Mouse (Mus musculus) retina, embryonic 14.5 days (tissue): Measurements from ENCODE around the gene Hnrnpul1.
A peak's percentile ranks its signal among the peaks of the same experiment; 100 is the strongest.

ENCODE experiments used
- DNase-seq: peaks from one replicate; pipeline ENCODE4 v3.0.0-alpha.2; 2015; ENCODE audit warnings: low spot score

The Hnrnpul1 gene

DNA sequence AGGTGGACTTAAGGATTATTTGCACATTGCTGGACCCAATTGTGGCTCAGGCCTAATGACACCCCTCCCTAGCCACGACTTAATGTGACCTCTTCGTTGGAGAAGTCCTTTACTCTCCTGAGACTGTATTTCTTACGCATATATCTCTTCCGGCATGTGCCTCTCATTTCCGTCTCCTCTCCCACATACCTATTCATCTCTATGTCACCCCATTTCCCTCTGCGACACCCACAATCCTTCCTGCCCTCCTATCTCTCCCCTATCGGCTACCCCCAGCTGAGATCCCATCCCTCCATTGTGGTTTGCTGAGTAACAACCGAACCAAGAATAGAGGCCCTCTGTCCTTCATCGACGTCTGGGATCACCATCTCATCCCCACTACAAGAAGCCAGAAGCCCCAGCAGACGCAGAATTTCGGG is 64.9 kb downstream of the Hnrnpul1 start:
- DNase-seq: no peak

DNA sequence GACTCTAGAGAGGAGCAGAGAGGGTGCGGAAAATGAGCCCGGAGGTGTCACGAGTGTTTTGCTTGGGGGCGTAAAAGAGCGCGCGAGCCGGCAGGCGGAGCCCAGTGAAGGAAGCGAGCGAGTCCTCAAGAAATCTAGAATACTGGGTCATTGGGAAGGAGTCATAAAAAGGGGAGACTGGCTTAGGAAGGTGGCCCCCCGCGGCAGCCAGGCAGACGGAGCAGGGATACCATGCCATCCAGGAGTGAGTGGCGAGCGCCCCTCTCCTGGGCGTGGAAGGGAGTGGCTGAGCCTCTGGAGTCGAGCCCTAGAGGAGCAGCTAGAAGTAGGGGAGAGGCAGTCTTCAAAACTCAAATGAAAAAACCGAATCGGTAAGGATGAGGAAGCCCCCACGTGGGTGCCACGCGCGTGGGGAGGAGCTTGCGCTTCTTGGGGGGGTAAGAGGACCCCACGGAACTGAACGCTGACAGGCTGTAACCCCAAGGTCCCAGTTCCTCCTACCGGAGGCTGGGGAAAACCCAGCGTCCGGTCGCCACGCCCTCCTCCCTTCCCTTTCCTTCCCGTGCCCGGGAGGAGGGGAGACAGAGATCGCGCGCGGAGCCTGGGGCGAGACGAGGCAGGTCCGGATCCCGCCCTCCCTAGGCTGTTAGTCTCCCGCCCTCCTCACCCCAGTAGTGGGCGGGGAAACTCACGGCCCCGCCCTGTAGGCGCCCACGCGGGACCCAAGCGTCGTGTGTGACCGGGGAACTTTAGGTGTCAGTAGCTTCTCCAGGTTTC is 65.6 kb downstream of the Hnrnpul1 start:
- DNase-seq: peak; percentile 53

DNA sequence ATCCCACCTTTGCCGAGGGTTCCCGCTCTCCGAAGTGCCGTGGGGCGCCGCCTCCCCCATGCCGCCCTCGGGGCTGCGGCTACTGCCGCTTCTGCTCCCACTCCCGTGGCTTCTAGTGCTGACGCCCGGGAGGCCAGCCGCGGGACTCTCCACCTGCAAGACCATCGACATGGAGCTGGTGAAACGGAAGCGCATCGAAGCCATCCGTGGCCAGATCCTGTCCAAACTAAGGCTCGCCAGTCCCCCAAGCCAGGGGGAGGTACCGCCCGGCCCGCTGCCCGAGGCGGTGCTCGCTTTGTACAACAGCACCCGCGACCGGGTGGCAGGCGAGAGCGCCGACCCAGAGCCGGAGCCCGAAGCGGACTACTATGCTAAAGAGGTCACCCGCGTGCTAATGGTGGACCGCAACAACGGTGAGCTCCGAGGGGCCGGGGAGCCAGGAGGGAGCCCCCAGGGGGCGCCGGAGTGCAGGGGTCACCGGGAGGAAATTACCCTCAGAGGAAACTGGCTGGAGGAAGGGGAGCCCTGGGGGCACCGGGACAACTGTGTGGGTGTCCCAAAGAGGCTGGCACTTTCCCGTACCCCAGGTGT is 66.7 kb downstream of the Hnrnpul1 start:
- DNase-seq: peak; percentile 52

DNA sequence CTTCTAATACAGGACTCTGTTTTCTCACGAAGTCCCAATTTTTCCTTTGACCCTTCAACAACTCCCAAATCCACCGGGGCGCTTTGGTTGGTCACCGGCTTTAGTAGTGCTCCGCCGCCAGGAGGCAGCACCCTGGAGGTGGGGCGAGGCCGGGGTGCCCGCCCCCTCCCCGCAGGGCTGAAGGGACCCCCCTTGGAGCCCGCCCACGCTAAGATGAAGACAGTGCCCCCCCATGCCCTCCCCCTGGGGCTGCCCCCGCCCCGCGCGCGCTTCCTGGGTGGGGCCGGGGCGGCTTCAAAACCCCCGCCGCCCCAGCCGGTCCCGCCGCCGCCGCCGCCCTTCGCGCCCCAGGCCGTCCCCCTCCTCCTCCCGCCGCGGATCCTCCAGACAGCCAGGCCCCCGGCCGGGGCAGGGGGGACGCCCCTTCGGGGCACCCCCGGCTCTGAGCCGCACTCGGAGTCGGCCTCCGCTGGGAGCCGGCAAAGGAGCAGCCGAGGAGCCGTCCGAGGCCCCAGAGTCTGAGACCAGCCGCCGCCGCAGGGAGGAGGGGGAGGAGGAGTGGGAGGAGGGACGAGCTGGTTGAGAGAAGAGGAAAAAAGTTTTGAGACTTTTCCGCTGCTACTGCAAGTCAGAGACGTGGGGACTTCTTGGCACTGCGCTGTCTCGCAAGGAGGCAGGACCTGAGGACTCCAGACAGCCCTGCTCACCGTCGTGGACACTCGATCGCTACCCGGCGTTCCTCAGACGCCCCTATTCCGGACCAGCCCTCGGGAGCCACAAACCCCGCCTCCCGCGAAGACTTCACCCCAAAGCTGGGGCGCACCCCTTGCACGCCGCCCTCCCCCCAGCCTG is 67.7 kb downstream of the Hnrnpul1 start, which contains the start of gene Tgfb1:
Gene Tgfb1, plus strand, starts transcription at position 323 of the 852 bp plus-strand sequence.
- DNase-seq: peak; percentile 63

DNA sequence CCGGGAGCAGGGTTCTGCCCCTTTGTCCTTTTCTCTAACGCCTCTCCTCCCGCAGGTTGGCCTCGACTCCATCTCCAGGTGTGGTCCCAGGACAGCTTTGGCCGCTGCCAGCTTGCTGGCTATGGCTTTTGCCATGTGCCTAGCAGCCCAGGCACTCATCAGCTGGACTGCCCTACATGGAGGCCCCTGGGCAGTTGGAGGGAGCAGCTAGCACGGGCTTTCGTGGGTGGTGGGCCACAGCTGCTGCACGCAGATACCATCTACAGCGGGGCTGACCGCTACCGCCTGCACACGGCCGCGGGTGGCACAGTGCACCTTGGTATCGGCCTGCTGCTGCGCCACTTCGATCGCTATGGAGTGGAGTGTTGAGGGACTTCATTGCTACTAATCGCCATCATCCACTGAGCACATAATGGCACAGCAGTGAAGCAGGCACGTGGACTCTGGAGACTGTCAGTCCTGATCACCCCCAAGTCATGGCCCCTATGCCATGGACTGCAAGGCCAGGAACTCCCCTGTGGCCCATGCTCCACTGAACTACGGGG is 68.6 kb downstream of the Hnrnpul1 start:
- no peak for DNase-seq

DNA sequence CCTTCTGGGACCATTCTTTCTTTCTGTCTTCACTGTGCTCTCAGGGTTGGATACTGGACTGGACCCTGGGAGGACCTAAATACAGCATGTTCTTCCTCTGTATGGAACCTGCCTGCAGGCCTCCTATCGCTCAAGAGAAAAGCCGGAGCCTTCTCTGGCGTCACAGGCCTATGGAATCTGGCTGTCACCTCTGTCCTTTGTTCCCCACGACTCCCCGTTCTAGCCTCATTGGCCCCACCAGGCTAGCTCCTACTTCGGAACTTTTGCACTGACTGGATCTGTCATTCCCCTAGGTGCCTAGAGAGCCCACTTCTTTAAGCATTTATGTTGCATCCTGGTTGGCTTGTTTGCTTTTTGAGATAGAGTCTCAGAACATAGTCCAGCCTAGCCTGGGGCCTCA is 69.9 kb downstream of the Hnrnpul1 start:
- no peak for DNase-seq

DNA sequence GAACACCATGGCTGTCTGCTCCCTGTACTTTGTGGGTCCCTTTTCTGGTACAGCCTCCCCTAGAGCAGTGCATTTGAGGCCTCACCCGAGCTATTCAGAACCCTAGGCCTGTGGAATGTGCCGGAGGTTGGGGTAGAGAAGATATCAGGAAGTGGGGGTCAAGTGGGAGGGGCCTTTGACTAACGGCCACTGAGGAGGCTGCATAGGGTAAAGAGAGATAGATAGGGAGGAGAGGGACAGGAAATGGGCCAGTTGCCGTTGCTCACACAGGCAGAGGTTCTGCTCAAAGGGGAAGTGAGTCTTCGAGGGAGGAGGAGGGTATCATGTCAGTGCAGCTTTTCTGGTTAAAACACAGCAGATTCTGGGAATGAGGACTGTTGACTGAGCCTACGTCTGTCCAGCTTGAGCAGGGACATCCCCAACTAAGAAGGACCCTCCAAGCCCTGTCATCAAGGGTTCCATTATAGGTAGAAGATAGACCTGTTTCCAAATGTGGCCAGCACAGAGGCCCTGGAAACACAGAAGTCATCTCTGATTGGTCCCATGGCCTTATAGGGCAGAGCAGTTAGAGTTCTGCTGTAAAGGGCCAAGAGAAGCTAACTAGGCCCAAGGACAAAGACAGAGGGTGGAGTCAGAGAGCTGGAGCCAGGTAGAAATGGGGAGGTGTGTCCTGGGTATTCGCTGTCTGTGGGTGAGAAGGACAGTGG is 70.9 kb downstream of the Hnrnpul1 start:
- DNase-seq: no peak

DNA sequence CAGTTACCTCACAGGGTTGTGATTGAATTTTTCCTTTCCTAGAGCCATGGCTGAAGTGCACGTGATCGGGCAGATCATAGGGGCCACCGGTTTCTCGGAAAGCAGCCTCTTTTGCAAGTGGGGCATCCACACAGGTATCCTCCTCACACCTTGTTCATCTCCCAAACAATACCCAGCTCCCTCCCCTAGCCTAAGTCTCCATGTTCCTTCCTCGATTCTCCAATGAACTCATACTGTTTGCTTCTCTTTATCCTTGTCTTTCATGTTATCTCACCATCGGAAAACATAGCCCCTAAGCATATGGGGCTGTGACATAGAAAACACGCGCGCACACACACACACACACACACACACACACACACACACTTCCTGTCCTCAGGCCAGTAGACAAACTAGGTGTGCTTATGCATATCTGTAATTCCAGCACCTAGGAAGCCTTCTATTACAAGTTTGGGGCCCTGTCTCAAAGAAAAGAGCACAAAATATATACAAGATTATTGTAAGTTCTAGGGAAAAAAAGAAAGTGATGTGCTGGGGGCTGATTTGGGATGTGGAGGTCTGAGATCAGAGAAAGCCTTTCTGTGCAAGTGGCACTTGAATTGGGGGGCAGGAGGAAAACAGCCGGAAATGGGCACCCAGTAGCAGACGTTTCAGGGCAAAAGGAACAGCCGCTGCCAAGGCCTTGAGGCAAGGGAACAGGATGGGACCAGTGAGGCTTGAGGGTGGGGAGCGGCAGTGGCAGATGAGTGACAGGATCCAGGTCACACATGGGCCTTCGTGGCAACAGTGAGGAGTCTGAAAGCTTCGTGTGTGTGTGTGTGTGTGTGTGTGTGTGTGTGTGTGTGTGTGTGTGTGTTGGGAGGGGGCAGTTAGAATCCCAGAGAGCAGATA is 73.0 kb downstream of the Hnrnpul1 start:
- no peak for DNase-seq

DNA sequence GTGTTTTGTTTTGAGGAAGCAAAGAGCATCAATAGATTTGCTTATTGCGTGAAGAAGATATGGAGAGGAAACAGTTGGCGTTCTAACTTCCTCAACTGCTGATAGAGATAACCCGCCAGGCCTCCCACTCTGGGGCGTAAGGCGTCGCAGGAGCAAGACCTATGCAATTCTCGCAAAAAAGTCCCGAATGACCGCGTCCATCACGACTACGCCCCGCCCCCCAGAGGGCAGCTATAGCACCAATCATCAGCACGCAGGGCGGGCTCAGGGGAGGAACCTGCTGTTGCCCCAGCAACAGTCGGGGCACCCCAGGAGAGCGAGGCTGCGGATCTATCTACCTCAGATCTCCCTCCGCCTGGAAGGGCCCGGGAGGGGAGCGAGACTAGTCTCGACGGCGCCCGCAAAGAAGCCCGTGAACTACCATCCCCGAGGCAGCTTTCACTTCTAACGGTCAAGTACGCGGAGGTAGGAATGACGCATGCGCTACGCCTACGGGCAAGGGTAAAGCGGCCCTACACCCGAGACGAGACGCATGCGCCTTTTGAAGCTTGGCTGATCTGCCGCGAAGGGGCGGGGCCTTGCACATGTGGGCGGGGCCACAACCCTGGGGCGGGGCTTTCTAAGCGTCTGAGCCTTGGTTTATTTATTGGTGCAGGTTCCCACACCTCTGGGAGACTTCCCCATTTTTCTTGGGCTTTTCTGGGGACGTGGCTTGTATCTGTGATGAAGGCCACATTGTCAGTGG is 73.9 kb downstream of the Hnrnpul1 start, which contains the start of gene B9d2:
Gene B9d2, plus strand, starts transcription at position 267 of the 745 bp plus-strand sequence.
- peak; percentile 97 for DNase-seq

DNA sequence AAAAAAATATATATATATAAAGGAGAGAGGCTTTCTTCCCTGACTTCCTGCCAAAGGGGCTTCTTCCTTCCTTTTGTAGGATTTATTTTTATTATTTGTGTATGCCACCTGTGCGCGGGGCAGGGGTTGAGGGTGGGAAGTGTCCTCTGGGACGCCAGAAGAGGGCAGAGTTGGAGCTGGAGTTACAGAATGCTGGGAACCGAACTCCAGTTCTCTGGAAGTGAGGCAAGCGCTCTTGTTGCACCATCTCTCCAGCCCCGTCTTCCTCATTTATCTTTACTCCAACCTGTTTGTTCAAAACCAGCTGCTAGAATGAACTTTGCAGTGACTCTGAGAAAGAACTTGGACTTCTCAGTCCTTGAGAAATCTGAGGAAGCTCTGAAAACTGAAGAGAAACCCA is 74.6 kb downstream of the Hnrnpul1 start:
- DNase-seq: no peak

DNA sequence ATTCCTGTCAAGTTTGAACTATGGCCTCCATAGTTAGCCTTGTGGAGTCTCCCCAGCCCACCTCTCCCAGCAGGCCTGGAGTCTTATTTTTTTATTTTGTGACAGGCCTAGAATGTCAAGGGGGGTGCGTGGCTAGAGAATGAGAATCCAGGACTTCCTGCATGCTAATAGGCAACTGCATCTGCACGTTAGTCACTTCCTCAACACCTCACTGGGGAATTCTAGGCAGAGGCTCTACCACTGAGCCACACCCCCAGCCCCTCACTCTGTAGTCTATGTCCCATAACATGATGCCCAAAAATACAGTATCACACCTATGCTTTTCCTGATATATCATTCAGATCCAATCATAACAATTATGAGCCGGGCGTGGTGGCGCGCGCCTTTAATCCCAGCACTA is 77.5 kb downstream of the Hnrnpul1 start:
- no peak for DNase-seq

DNA sequence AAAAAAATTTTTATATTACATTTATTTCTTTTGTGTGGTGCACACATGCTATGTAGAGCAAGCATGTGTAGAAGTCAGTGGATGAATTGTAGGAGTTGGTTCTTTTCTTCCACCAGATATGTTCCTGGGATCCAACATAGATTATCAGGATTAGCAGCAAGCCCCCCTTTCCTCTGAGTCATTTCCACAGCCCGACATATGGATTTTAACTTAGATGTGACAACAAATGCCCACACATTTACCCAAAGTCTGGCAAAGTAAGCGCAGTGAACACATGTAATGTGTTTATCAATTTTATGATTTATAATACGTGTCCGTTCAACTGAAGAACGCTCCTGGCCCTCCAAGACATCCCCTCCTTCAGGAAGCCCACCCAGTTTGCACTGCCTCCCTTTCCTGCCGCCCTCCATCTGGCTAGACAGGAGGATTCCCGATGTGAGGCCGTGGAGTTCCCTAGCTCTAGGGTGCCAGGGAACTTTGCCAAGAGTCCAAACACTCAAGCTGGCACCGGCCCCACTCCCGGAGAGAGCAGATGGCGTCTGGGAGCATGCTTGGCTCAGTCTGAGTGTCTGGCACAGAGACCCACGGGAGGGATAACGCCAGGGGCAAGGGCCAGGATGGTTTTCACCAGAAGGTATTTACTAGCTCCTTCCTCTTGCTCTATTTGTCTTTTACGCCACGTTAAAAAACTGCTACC is 78.3 kb downstream of the Hnrnpul1 start:
- DNase-seq: no peak

DNA sequence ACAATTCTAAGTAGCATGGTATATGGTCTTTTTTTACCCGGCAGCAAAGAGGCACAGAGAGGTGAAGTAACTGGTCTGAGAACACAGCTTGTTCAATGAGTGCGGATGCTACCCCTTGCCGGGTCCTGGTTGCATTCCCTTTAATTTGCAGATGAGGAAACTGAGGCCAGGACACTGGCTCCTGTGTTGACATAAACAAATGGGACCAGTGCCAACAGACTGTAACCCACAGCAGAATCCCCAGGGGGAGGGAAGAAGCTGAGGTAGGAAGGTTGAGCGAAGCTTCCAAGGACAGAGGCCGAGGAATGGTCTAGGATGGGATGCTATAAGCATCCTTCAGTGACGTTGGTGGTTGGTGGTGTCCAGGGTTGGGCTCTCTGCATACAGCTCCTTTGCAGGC is 79.2 kb downstream of the Hnrnpul1 start:
- DNase-seq: no peak

DNA sequence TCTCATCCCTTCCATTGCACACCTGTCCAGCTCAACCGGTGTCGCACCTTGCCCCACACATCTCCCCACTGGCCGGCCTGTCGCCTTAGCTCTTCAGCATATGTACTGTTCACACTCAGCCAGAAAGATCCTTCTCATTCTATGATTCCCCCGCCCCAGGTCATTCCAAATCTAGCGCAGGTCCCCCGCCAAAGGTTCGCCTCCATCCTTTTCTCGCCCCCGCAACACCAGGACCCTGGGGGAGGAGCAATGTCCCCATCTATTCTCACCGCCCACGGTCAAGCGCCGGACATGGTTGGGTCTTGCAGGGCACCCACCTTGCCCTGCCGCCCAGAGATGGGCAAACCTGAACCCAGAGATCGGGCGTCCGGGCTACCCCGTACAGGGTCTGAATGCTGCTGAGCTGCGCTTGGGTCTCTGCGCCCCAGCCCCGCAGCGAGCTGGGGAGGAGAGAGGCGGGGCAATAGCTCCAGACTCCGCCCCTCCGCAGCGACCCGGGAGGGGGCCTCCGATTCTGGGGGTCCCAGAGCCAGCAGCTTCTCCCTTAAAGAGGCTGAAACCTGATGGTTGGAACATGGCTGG is 79.7 kb downstream of the Hnrnpul1 start, which contains the start of gene Tmem91:
Gene Tmem91, minus strand, starts transcription at position 448 of the 582 bp plus-strand sequence.
- no peak for DNase-seq

DNA sequence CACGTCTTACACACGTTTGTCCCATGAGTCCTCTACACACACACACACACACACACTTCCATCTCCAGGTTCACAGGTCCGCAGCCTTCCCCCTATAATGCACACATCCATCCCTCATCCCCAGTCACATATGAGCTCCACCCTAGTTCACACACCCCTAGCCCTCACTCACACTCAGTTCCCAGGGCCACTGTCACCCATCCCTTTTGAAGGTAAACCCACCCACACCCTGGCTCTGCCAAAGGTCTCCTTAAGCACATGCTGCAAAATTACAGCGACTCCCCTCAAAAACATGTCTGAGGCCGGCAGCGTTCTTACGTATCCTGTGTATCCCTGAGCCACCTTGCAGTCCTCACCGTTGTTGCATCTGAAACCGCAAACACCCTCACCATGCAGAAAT is 80.3 kb downstream of the Hnrnpul1 start:
- no peak for DNase-seq

DNA sequence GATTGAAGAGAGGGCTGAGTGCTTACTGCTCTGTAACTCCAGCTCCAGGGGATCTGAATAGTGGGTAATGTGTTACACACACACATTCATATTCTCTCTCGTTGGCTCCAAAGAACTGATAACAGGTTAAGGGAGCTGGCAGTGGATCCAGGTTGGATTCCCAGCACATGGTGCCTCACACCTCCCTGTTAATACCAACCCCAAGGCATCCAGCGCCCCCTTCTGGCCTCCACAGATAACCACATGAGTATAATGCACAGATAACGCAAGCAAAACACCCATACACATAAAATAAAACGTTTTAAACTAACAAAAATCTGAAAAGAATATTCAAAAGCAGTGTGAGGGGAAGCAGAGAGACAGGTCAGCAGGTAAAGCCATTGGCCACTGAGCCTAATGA is 82.1 kb downstream of the Hnrnpul1 start:
- no peak for DNase-seq

DNA sequence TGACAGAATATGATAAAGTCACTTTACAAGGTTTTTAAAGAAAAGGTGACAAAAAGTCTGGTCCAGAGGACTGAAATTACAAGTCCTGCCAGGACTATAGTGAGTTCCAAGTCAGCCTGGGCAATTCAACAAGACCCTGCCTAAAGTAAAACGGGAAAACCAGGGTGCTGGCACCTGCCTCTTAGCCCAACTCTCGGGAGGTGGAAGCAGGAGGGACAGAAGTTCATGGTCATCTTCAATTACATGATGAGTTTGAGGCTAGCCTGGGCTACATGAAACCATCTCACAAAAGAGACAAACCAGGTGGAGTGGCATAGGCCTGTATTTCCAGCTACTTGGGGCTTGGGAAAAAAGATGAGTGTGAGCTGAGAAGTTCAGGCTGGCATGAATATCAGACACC is 82.9 kb downstream of the Hnrnpul1 start:
- no peak for DNase-seq
